Mouse (Mus musculus): ENCODE measurements around the gene Sp1. TPM values are rescaled to one million over a fixed set of nuclear protein-coding genes. Genes with fewer than 3 reads are reported as not detected.

Gene Sp1
- polyA plus RNA-seq, 1 experiment: 18.5 TPM

DNA sequence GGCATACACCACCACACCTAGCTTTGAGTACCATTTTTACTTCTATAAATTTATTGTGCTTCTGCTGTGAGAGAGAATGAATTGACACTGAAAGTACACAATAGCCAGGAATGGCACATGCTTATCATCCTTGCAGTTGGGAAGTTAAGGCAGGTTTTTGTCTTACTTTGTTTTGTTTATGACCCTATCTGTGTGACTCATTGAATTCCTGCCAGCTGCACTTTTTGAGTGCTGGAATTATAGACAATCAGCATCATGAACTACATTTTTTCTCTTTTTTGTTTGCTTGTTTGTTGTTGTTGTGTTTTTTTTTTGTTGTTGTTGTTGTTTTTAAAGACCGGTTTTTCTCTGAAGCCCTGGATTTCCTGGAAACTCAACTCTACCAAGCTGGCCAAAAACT is 15.0 kb downstream of the Sp1 start:
- Histone ChIP-seq H3K4me3 (ENCODE audit: control insufficient read depth, low read depth, low read length) (no peak overlapping the region), H3K27me3 (ENCODE audit: control insufficient read depth, insufficient read depth, low read length) (no peaks in the 10 kb centered on the region), H3K4me1 (ENCODE audit: control insufficient read depth, insufficient read depth, low read length) (no peaks in the 10 kb centered on the region), H3K27ac (ENCODE audit: control insufficient read depth, insufficient read depth, low read depth, low read length) (no peak overlapping the region), H3K36me3 (ENCODE audit: control insufficient read depth, insufficient read depth, low read length) (no peaks in the 10 kb centered on the region; the same call in 1 of the 2 replicates)
- TF ChIP-seq POLR2A (IDR thresholded peaks at IDR 0.05; ENCODE audit: control insufficient read depth, low read depth, low read length) (no peak), CTCF (IDR thresholded peaks at IDR 0.05; ENCODE audit: control insufficient read depth, insufficient read depth, insufficient replicate concordance, low read depth, low read length) (no peak)

DNA sequence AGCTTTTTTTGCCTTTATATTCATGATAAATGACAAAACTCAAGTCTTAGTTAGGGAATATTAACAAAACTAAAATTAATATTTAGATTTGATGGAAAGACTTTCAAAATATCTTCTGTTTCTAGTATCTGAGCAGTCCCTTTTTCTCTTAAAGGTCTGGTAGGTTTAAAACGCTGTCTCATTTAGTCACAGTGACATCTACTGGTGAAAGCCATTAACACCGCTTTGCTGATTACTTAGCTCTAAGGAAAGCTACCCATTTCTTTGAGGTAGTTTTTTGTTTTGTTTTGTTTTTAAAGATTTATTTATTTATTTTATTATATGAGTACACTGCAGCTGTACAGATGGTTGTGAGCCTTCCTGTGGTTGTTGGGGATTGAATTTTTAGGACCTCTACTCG is 15.5 kb downstream of the Sp1 start:
- Histone ChIP-seq H3K4me1 (ENCODE audit: control insufficient read depth, insufficient read depth, low read length) (no peaks in the 10 kb centered on the region), H3K36me3 (ENCODE audit: control insufficient read depth, insufficient read depth, low read length) (no peaks in the 10 kb centered on the region; the same call in 1 of the 2 replicates), H3K4me3 (ENCODE audit: control insufficient read depth, low read depth, low read length) (no peak overlapping the region), H3K27me3 (ENCODE audit: control insufficient read depth, insufficient read depth, low read length) (no peaks in the 10 kb centered on the region), H3K27ac (ENCODE audit: control insufficient read depth, insufficient read depth, low read depth, low read length) (no peak overlapping the region)
- TF ChIP-seq POLR2A (IDR thresholded peaks at IDR 0.05; ENCODE audit: control insufficient read depth, low read depth, low read length) (no peak), CTCF (IDR thresholded peaks at IDR 0.05; ENCODE audit: control insufficient read depth, insufficient read depth, insufficient replicate concordance, low read depth, low read length) (no peak)

DNA sequence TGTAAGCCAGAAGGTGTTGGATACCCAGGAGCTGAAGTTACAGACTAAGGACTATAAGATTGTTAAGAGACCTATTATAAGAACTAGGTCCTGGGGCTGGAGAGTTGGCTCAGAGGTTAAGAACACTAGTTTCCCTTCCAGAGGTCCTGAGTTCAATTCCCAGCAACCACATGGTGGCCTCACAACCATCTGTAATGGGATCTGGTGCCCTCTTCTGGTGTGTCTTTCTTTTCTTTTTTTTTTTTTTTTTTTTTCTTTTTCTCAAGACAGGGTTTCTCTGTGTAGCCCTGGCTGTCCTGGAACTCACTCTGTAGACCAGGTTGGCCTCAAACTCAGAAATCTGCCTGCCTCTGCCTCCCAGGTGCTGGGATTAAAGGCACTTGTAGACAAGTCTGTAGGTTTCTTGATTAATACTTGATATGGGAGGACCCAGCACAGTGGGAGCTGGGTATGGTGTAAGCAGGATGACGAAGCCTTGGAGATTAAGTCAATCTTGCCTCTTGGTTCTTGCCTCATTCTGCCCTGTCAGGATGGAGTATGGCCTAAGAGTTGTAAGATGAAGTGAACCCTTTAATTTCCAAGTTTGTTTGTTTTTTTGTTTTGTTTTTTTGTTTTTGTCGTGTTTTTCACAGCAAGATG is 17.8 kb downstream of the Sp1 start:
- Histone ChIP-seq H3K4me1 (ENCODE audit: control insufficient read depth, insufficient read depth, low read length) (no peaks in the 10 kb centered on the region), H3K27ac (ENCODE audit: control insufficient read depth, insufficient read depth, low read depth, low read length) (no peak overlapping the region), H3K36me3 (ENCODE audit: control insufficient read depth, insufficient read depth, low read length) (peaks cover 3% of the 10 kb centered on the region), H3K4me3 (ENCODE audit: control insufficient read depth, low read depth, low read length) (no peak overlapping the region), H3K27me3 (ENCODE audit: control insufficient read depth, insufficient read depth, low read length) (no peaks in the 10 kb centered on the region)
- no peak for TF ChIP-seq CTCF (IDR thresholded peaks at IDR 0.05; ENCODE audit: control insufficient read depth, insufficient read depth, insufficient replicate concordance, low read depth, low read length)
- no peak for TF ChIP-seq POLR2A (IDR thresholded peaks at IDR 0.05; ENCODE audit: control insufficient read depth, low read depth, low read length)

DNA sequence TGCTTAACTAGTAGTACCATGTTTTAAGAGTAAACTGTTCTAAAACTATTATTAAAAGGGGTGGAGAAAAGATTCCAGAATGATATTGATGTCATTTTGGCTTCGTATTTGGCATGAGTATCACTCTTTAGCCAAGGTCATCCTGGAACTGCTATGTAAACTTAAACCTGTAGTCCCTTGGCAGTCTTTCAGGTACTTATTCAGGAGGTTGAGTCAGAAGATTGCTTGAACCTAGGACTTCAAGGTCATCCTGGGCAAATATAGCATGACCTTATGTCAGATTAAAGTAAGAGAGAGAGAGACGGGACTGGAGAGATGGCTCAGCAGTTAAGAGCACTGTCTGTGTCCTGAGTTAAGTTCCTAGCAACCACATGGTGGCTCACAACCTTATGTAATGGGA is 18.7 kb downstream of the Sp1 start:
- Histone ChIP-seq H3K36me3 (ENCODE audit: control insufficient read depth, insufficient read depth, low read length) (peaks cover 3% of the 10 kb centered on the region), H3K27me3 (ENCODE audit: control insufficient read depth, insufficient read depth, low read length) (no peaks in the 10 kb centered on the region), H3K4me1 (ENCODE audit: control insufficient read depth, insufficient read depth, low read length) (no peaks in the 10 kb centered on the region), H3K27ac (ENCODE audit: control insufficient read depth, insufficient read depth, low read depth, low read length) (no peak overlapping the region), H3K4me3 (ENCODE audit: control insufficient read depth, low read depth, low read length) (no peak overlapping the region)
- no peak for TF ChIP-seq CTCF (IDR thresholded peaks at IDR 0.05; ENCODE audit: control insufficient read depth, insufficient read depth, insufficient replicate concordance, low read depth, low read length)
- no peak for TF ChIP-seq POLR2A (IDR thresholded peaks at IDR 0.05; ENCODE audit: control insufficient read depth, low read depth, low read length)

DNA sequence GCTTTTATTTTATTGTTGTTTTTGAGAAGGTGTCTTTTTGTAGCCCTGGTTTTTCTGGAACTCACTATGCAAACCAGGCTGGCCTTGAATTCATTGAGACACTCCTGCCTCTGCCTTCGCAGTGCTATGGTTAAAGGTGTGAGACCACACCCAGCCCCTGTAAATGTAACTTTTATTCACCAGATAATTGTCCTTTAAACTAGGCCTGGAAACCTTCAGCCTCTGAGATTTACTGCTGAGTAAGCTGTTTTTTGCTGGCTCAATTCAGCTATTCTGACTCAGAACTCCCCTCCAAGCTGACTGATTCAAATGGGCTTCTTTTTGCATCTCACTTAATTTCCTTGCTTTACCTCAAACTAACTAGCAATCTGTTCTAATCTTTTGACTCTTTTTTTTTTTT is 21.0 kb downstream of the Sp1 start:
- no peaks in the 10 kb centered on the region for H3K27me3 ChIP-seq (ENCODE audit: control insufficient read depth, insufficient read depth, low read length)
- no peak overlapping the region for H3K4me3 ChIP-seq (ENCODE audit: control insufficient read depth, low read depth, low read length)
- H3K36me3 ChIP-seq (ENCODE audit: control insufficient read depth, insufficient read depth, low read length): peaks cover 3% of the 10 kb centered on the region
- TF ChIP-seq POLR2A (IDR thresholded peaks at IDR 0.05; ENCODE audit: control insufficient read depth, low read depth, low read length) (no peak), CTCF (IDR thresholded peaks at IDR 0.05; ENCODE audit: control insufficient read depth, insufficient read depth, insufficient replicate concordance, low read depth, low read length) (no peak)
- H3K4me1 ChIP-seq (ENCODE audit: control insufficient read depth, insufficient read depth, low read length): no peaks in the 10 kb centered on the region
- H3K27ac ChIP-seq (ENCODE audit: control insufficient read depth, insufficient read depth, low read depth, low read length): no peak overlapping the region

GRCm38 (mm10) chr15:102432046-102432445 is 26.1 kb downstream of the Sp1 start:
- Histone ChIP-seq H3K4me1 (ENCODE audit: control insufficient read depth, insufficient read depth, low read length) (no peaks in the 10 kb centered on the region), H3K4me3 (ENCODE audit: control insufficient read depth, low read depth, low read length) (no peak overlapping the region), H3K27me3 (ENCODE audit: control insufficient read depth, insufficient read depth, low read length) (no peaks in the 10 kb centered on the region), H3K36me3 (ENCODE audit: control insufficient read depth, insufficient read depth, low read length) (peaks cover under 1% of the 10 kb centered on the region; the same call in 1 of the 2 replicates), H3K27ac (ENCODE audit: control insufficient read depth, insufficient read depth, low read depth, low read length) (no peak overlapping the region)
- TF ChIP-seq CTCF (IDR thresholded peaks at IDR 0.05; ENCODE audit: control insufficient read depth, insufficient read depth, insufficient replicate concordance, low read depth, low read length) (no peak), POLR2A (IDR thresholded peaks at IDR 0.05; ENCODE audit: control insufficient read depth, low read depth, low read length) (no peak)

DNA sequence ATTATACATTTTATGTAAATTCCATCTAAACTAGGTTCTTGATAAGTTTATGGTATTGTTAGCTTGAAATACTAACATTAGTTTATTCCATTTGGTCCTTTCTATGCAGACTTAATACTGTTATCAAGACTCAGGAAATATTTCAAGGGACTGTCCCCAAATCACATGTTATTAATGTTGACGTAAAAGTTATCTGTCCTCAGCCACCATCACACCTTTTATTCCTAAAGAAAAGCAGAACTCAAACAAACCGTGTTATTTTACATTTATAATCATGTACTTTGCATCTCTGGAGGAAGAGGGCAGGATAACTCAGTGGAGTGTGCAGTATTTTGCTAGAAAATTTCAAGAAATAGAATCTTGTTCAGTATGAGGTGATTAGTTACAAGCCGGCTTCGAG is 27.2 kb downstream of the Sp1 start:
- TF ChIP-seq POLR2A (IDR thresholded peaks at IDR 0.05; ENCODE audit: control insufficient read depth, low read depth, low read length): no peak
- TF ChIP-seq CTCF (IDR thresholded peaks at IDR 0.05; ENCODE audit: control insufficient read depth, insufficient read depth, insufficient replicate concordance, low read depth, low read length): no peak
- no peaks in the 10 kb centered on the region for H3K4me1 ChIP-seq (ENCODE audit: control insufficient read depth, insufficient read depth, low read length)
- no peak overlapping the region for H3K4me3 ChIP-seq (ENCODE audit: control insufficient read depth, low read depth, low read length)
- H3K27me3 ChIP-seq (ENCODE audit: control insufficient read depth, insufficient read depth, low read length): no peaks in the 10 kb centered on the region
- H3K36me3 ChIP-seq (ENCODE audit: control insufficient read depth, insufficient read depth, low read length): no peaks in the 10 kb centered on the region; the same call in 1 of the 2 replicates
- no peak overlapping the region for H3K27ac ChIP-seq (ENCODE audit: control insufficient read depth, insufficient read depth, low read depth, low read length)

Data from testis, adult 2 months (tissue).